Mouse (Mus musculus): ENCODE results near the gene Tmtc4.

DNA sequence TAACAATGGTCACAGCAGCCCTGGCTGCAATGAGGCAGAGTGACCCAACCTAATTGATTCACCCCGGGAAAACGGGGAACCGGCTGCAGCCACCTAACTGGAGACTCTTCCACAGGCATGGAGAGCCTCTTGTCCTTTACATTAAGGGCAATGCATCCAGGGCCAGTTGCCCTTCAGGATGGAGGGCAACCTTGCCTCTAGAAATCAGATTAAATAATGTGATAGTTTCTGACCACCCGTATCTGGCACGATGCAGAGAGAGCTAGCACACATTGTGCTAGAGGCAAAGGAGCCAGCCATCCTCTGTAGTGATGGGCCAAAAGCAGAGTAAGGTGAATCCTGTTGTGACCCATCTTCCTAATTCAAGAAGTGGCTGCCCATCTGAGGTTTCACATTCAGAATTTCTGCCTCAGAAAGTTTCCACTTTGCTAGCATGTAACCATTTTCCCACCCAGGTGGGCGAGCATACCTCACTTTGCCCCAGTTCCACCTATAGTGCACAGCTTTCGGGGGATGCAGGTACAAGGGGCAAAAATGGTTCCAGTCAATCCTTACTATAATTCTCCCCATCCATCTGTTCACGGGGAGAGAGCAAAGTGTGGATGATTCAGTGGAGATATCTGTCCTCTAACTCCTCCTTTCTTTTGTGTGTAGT, 1.9 kb downstream of the Tmtc4 start:
- TF ChIP-seq CTCF (IDR thresholded peaks at IDR 0.05; ENCODE audit: extremely low read depth, insufficient read length, insufficient replicate concordance, low read depth, low read length) (no peak), POLR2A (IDR thresholded peaks at IDR 0.05; ENCODE audit: low read depth, low read length) (no peak)
